Mouse (Mus musculus) urinary bladder, adult 18-20 months (tissue): ENCODE results near the gene Nomo1.

Experiments used
- DNase-seq, 2 experiments: peaks; one replicate each; pipeline ENCODE4 v3.0.0; 2022; ENCODE audit warnings: low spot score in 2 of 2, mixed read lengths in 2 of 2

The Nomo1 gene

GRCm38 (mm10) chr7:46100563-46100962 is 67.1 kb downstream of the Nomo1 start, which contains the start of gene Kcnj11:
Kcnj11 (minus strand) TSS chr7:46100764.
- DNase-seq: peak; percentile 16 to 50

GRCm38 (mm10) chr7:46103075-46103591 is 69.6 kb downstream of the Nomo1 start:
- no peak for DNase-seq

GRCm38 (mm10) chr7:46103771-46104170 is 70.3 kb downstream of the Nomo1 start:
- DNase-seq: no peak

- no peak for DNase-seq
These were observed 70.9 kb downstream of the Nomo1 start for GRCm38 (mm10) chr7:46104256-46104915.

- no peak for DNase-seq
These were observed 72.0 kb downstream of the Nomo1 start for GRCm38 (mm10) chr7:46105484-46105883.

GRCm38 (mm10) chr7:46110079-46110478 is 76.6 kb downstream of the Nomo1 start:
- no peak for DNase-seq

GRCm38 (mm10) chr7:46111212-46111817 is 77.8 kb downstream of the Nomo1 start:
- no peak for DNase-seq

GRCm38 (mm10) chr7:46111938-46112337 is 78.4 kb downstream of the Nomo1 start:
- no peak for DNase-seq

GRCm38 (mm10) chr7:46113435-46113834 is 79.9 kb downstream of the Nomo1 start:
- no peak for DNase-seq

- no peak for DNase-seq
These were observed 82.7 kb downstream of the Nomo1 start for GRCm38 (mm10) chr7:46116118-46116581.

- DNase-seq: no peak
These were observed 83.5 kb downstream of the Nomo1 start for GRCm38 (mm10) chr7:46117035-46117434.

GRCm38 (mm10) chr7:46122964-46123363 is 89.5 kb downstream of the Nomo1 start:
- no peak for DNase-seq

GRCm38 (mm10) chr7:46124460-46124859 is 91.0 kb downstream of the Nomo1 start:
- DNase-seq: no peak

GRCm38 (mm10) chr7:46125340-46125739 is 91.8 kb downstream of the Nomo1 start:
- DNase-seq: no peak

GRCm38 (mm10) chr7:46128196-46128595 is 94.7 kb downstream of the Nomo1 start:
- DNase-seq: no peak

GRCm38 (mm10) chr7:46129463-46130179 is 96.1 kb downstream of the Nomo1 start:
- no peak for DNase-seq

- peak in 1 of 2 experiments; percentile 21 for DNase-seq
These were observed 97.2 kb downstream of the Nomo1 start for GRCm38 (mm10) chr7:46130723-46131122.

GRCm38 (mm10) chr7:46131266-46131665 is 97.8 kb downstream of the Nomo1 start:
- peak; percentile 24 to 26 for DNase-seq

- no peak for DNase-seq
These were observed 98.3 kb downstream of the Nomo1 start for GRCm38 (mm10) chr7:46131806-46132205.

GRCm38 (mm10) chr7:46132229-46132628 is 98.7 kb downstream of the Nomo1 start:
- no peak for DNase-seq
